Mouse (Mus musculus): Measurements from ENCODE around the gene Sp2.
A peak's percentile ranks its signal among the peaks of the same experiment; 100 is the strongest.

Sp2 gene

GRCm38 (mm10) chr11:96937549-96938425 lies 45.0 kb downstream of the Sp2 start:
- DNase-seq = peak; percentile 24

- DNase-seq = no peak
Measured at GRCm38 (mm10) chr11:96935872-96936650, 46.7 kb downstream of the Sp2 start.

- DNase-seq = peak; percentile 15
Measured at GRCm38 (mm10) chr11:96934921-96935356, 47.8 kb downstream of the Sp2 start.

GRCm38 (mm10) chr11:96933562-96934276 lies 49.0 kb downstream of the Sp2 start:
- DNase-seq = no peak

GRCm38 (mm10) chr11:96931327-96932062 lies 51.3 kb downstream of the Sp2 start:
- DNase-seq = no peak

- DNase-seq = no peak
Measured at GRCm38 (mm10) chr11:96929766-96930331, 52.9 kb downstream of the Sp2 start.

GRCm38 (mm10) chr11:96929096-96929765 lies 53.5 kb downstream of the Sp2 start:
- DNase-seq = no peak

- DNase-seq = no peak
Measured at GRCm38 (mm10) chr11:96928691-96929090, 54.1 kb downstream of the Sp2 start.

- DNase-seq = no peak
Measured at GRCm38 (mm10) chr11:96928088-96928487, 54.7 kb downstream of the Sp2 start, which contains the start of gene Prr15l. Prr15l (plus strand) TSS chr11:96928104.

GRCm38 (mm10) chr11:96926587-96926986 lies 56.2 kb downstream of the Sp2 start:
- no peak for DNase-seq

- DNase-seq = no peak
Measured at GRCm38 (mm10) chr11:96925469-96926148, 57.1 kb downstream of the Sp2 start.

- no peak for DNase-seq
Measured at GRCm38 (mm10) chr11:96924861-96925260, 57.9 kb downstream of the Sp2 start.

- DNase-seq = no peak
Measured at GRCm38 (mm10) chr11:96919003-96919402, 63.8 kb downstream of the Sp2 start.

- peak; percentile 43 for DNase-seq
Measured at GRCm38 (mm10) chr11:96917415-96917814, 65.3 kb downstream of the Sp2 start.

GRCm38 (mm10) chr11:96916885-96917396 lies 65.8 kb downstream of the Sp2 start:
- no peak for DNase-seq

- peak; percentile 100 for DNase-seq
Measured at GRCm38 (mm10) chr11:96916044-96916884, 66.5 kb downstream of the Sp2 start, which contains the start of gene Cdk5rap3. Cdk5rap3 (minus strand) TSS chr11:96916496.

GRCm38 (mm10) chr11:96912682-96913081 lies 70.1 kb downstream of the Sp2 start:
- DNase-seq = no peak

GRCm38 (mm10) chr11:96910003-96910402 lies 72.8 kb downstream of the Sp2 start:
- DNase-seq = peak; percentile 89

GRCm38 (mm10) chr11:96908594-96908993 lies 74.2 kb downstream of the Sp2 start:
- no peak for DNase-seq

All from cerebellum, adult 9-10 months (tissue).